Mouse (Mus musculus) cerebellum, postnatal 36 days (tissue): ENCODE measurements at regions not wholly inside any gene's neighbourhood (a gene's known extent, or its start where the extent isn't known, plus 50 kb on each side); places are given as distances from the start of the nearest gene placed in this dataset.

ENCODE experiments used
- DNase-seq, 2 experiments: peaks; one replicate each; pipeline ENCODE4 v3.0.0; 2021 to 2022; ENCODE audit warnings: mixed read lengths in 2 of 2

- DNase-seq: no peak
Observed at GRCm38 (mm10) chr7:135996896-135997295, 280.7 kb upstream of the Mki67 start.

DNA sequence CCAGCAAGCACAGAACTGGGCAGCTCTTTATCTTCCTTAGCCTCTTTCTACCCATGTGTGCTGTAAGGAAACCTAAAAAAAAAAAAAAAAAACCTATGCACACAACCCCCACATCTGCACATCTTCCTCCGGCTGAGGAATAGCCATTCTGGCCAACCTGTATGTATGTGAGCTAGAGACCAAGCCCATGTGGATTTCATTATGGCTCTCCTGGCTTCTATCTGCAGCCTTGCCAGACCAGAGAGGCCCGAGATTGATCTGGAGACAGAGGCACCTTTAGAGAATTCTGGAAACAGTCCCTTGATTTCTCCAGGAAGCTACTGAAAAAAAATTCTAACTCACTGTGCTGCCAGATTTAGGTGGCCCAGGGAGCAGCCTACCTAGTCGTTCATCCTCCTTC is 281.5 kb upstream of the Mki67 start:
- DNase-seq: no peak

- DNase-seq: no peak
Observed at GRCm38 (mm10) chr7:136002382-136002781, 286.2 kb upstream of the Mki67 start.

- no peak for DNase-seq
Observed at GRCm38 (mm10) chr7:136003291-136003690, 287.1 kb upstream of the Mki67 start.

DNA sequence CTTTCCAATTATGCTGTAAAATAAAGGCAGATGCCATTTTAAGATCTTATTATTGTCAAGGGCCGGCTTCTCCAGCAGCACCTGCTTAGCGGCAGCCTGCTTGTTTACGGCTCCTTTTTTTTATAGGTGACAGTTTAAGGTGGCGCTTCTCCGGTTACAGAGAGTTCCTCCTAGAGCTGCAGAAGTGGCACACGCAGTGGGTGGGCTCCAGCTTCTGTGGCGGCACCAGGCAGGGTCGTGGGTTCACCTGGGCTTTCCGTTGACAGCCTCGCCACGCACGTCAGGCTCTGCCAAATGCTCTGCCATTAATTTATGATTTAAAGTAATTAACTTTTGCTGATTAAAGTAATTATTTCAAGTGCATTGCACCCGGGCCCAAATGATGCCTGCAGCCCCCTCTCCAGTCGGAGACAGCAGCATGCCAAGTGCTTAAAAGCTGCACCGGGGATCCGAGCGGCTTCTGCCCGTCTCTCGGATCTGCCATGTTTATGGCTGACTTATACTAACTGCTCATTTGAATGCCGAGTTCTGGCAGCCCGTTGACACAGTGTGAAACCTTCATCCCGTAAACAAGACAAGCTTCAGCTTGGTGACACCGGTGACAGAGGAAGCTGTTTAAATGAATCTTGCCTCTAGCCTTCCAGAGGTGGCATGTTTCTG is 291.8 kb upstream of the Mki67 start:
- DNase-seq: no peak

GRCm38 (mm10) chr7:136008486-136008885 is 292.3 kb upstream of the Mki67 start:
- no peak for DNase-seq

DNA sequence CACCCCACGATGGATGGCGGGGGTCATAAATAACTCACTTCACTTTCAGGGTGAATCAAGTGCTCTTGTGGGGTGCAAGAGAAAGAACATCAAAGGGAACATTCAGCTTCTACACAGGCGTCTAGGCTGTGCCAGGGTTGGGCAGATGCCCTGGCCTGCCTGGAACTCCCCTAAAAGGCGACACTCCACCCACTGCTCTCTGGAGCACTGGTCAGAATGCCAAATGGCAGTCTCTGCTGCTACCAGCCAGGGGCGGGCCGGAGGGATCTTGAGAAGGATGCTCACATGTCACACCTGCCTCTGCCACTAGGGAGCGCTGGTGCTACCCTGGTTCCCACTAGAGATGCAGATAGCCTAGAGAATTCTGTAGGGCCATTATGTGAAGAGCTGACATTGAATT is 293.9 kb upstream of the Mki67 start:
- peak; percentile 29 to 33 for DNase-seq

DNA sequence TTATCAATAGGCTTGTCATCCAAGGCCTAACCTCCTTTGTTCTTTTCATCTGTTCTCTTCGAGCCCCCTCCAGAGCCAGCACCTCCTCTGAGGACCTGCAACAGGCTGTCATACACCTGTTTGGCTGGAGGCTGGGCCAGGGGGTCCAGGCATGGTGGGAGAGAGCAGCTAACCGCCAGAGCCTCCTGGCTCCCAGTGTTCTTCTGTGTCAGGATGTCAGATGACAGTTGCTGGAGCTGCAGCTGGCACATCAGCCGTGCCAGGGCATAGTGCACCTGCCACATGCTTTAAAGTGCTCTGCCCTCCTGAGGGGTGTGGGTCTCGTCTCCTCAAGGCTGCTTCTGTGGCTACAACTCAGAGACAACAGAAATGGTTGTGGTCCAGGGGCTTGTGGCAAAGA is 298.5 kb upstream of the Mki67 start:
- DNase-seq: no peak

DNA sequence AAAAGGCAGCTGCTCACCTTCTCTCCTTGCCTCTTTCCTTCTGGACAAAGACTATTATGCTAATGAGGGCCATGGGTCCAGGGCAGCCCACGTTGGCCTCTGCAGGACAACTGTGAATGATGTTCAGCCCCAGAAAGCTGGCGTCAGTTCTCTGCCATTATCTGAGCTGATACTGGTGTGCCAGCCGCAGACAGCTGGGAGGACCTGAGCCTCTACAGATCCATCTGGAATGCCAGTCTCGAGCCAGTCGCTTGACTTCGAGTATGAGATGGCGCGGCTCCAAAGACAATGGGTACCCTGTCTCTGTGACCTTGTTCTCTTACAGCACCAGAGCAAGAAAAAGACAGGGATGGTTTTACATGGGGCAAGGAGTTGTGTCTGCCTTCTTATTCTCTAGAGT is 300.8 kb upstream of the Mki67 start:
- DNase-seq: no peak

- no peak for DNase-seq
Observed at GRCm38 (mm10) chr7:136020577-136020976, 304.4 kb upstream of the Mki67 start.

- no peak for DNase-seq
Observed at GRCm38 (mm10) chr7:136021071-136021470, 304.9 kb upstream of the Mki67 start.

GRCm38 (mm10) chr7:136022781-136023448 is 306.8 kb upstream of the Mki67 start:
- no peak for DNase-seq

DNA sequence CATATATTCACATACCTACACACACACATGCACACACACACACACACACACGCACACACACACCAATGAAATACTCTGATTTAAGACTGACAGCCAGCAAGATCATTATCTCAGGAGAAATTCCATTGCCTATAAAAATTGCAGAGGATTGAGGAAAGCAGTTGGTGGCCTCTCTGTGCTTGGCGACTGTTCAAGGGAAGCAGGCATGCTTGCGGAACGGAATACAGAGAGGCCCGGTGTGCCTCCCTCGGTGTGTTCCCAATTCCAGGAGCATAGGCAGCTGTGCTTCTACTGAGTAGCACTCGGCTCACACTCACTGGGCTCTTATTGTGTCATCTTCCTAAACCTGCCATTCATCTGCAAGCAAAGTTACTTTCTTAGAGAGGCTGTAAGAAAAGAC is 310.3 kb upstream of the Mki67 start:
- no peak for DNase-seq

- no peak for DNase-seq
Observed at GRCm38 (mm10) chr7:136032026-136032425, 315.9 kb upstream of the Mki67 start.

- DNase-seq: no peak
Observed at GRCm38 (mm10) chr7:136033536-136033935, 317.4 kb upstream of the Mki67 start.

DNA sequence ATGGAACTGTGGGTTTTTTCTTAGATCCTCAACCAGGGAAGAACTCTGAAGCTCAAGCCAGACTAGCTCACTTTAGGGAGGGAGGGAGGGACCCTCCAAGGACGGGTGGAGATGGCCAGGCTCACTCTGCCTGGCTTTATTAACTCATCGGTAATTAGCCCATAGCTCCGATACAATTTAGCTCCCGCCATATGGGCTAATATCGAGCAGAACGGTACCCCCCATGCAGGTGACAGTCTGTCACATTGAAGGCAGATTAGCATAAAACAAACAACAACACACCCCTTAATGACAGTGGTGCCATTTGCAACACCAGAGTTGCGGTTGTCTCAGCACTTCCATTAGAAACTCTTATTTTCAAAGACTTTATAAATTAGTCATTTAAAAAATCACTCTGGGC is 319.6 kb upstream of the Mki67 start:
- DNase-seq: no peak

DNA sequence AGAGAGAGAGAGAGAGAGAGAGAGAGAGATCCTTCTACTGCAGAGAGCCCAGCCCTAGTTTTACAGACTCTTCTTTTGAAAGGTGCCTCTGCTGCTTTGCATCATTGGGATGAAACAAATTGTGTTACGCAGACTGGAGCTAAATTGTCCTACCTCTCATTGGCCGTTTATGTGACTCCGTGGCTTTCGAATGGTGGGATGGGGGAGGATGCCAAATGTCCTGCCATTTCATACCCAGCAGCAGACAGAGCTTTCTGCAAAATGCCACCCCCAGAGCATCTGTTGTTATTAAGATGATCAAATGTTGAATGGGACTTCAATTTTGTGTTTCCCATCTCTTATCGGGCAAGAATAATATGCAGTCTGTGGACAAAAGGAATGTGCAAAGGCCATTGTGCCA is 321.9 kb upstream of the Mki67 start:
- no peak for DNase-seq

GRCm38 (mm10) chr7:136038906-136039305 is 322.7 kb upstream of the Mki67 start:
- no peak for DNase-seq

DNA sequence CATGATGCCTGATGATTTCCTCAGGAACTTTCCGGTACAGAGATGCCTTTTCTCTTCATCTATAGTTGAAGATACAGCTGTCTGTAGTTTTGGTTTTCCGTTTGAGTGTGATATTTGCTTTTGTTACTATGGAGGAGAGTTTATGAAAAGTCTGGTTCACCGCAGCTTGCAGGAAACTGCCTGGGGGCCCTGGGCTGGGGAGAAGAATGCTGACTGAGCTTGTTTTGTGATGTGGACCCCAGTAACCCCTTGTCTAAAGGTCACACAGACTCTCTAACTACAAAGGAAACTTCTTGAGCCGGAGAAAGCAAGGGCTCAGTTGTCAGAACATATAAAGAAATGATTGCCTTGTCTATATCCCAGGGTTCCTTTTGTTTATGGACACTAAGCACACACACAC is 325.8 kb upstream of the Mki67 start:
- DNase-seq: no peak

GRCm38 (mm10) chr7:136046645-136047363 is 330.6 kb upstream of the Mki67 start:
- DNase-seq: peak; percentile 14 to 36

DNA sequence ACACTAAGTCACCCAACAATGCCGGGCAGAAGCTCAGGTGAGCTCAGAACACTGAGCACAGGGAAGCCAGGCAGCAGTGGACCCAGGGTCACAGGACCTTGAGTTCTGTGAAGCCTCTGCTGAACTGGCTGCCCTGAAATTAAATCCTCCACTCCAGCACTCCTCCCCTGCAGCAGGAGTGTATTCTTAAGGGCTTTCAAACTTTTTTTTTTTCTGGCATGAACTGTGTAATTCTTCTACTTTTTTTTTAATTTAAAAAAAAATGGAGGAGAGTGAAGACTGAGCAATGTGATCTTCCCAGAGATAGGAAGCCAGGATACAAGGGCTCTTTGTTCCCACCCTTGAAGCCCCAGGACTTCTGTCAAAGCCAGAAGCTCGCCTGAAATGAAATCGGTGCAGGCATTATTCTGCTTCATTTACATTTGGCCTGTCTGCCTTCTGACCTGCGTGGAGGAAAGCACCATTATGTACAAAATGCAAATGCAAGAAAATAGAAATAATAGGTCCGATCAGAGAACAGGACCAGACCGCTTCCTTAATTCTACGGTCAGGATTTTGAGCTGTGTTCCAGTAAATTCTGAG is 331.3 kb upstream of the Mki67 start:
- DNase-seq: no peak

DNA sequence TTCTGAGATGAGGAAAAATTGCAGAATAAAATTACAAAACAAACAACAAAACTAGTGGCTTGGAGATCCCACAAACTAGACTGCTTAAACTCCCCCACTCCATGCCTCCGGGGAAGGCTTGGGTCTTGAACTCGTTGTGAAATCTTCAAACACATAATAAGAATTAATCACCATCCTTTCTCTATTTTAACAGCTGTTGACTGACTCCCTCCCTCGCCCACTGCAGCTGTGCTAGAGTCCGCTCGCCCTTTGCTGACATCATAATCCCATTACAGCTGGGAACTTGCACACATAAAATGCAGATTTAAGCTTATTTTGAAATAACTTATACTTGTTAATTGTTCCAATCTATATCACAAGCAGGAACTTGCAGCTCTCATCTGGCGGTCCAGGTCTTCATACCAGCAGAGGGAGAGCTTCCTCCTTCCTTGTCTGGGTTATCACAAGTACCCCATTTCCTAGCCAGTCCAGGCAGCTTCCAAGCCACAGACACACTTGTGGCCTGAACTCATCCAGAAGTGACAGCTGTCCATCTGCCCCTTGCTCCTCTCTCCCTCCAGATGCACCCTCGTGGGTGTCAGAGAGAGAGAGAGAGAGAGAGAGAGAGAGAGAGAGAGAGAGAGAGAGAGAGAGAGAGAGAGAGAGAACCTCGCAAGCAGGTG is 332.9 kb upstream of the Mki67 start:
- no peak for DNase-seq

GRCm38 (mm10) chr7:136049587-136049930 is 333.4 kb upstream of the Mki67 start:
- no peak for DNase-seq
